Mouse (Mus musculus): ENCODE measurements around the gene Dnah17.

GRCm38 (mm10) chr11:118000083-118000482 lies 130.4 kb downstream of the Dnah17 start:
- no peak for TF ChIP-seq CTCF (IDR thresholded peaks at IDR 0.05)
- no peak for TF ChIP-seq EP300 (IDR thresholded peaks at IDR 0.05)
